Mouse (Mus musculus): ENCODE data around the gene Casc3. TPM values are rescaled to one million over a fixed set of nuclear protein-coding genes. Genes with fewer than 3 reads are reported as not detected.
A peak's percentile ranks its signal among the peaks of the same experiment; 100 is the strongest.

Casc3 gene
- polyA plus RNA-seq, 1 experiment from 2014 or later: 44.9 TPM

- no peaks in the 10 kb centered on the region for H3K27me3 ChIP-seq (ENCODE audit: control insufficient read depth, insufficient read depth, low read length)
- ATAC-seq (ENCODE audit: insufficient number of reproducible peaks, low FRiP score, low TSS enrichment, low read depth) (no peak), DNase-seq (ENCODE audit: low spot score) (no peak)
- H3K4me1 ChIP-seq (ENCODE audit: control insufficient read depth, insufficient read depth, low read length): peaks cover 21% of the 10 kb centered on the region
- WGBS: 60% methylated on average over 7 of the region's 9 CpGs
- H3K36me3 ChIP-seq (ENCODE audit: control insufficient read depth, insufficient read depth, low read length): peaks cover 15% of the 10 kb centered on the region
- no peak overlapping the region for H3K4me2 ChIP-seq (ENCODE audit: low read depth, severe bottlenecking)
- H3K27ac ChIP-seq (replicated peaks; ENCODE audit: low read depth, low read length): no peak overlapping the region
- no peaks in the 10 kb centered on the region for H3K9me3 ChIP-seq (ENCODE audit: control insufficient read depth, low read length)
- H3K4me3 ChIP-seq (ENCODE audit: low read depth, low read length): no peak overlapping the region
- no peak overlapping the region for H3K9ac ChIP-seq (ENCODE audit: low read length)
Observed at GRCm38 (mm10) chr11:98765421-98766309, 39.0 kb upstream of the Casc3 start.

DNA sequence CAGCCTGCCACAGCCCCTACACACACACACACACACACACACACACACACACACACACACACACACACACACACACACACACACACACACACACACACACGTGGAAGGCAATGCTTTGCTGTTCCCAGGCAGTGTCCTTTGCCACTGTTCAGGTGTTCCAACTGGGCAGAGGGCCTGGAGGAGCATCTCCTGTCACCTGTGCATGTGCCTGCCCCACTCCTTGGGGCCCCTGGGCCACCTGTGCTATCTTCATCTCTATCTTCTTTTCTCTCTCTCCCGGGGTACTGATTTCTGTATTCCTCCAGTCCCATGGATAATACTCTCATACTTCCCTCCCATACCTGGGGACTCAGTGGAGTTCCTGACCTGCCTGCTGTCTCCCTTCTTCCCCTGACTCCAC, 38.4 kb upstream of the Casc3 start:
- DNase-seq (ENCODE audit: low spot score): no peak
- Histone ChIP-seq H3K36me3 (ENCODE audit: control insufficient read depth, insufficient read depth, low read length) (peaks cover 13% of the 10 kb centered on the region), H3K9ac (ENCODE audit: low read length) (no peak overlapping the region), H3K9me3 (ENCODE audit: control insufficient read depth, low read length) (no peaks in the 10 kb centered on the region), H3K4me2 (ENCODE audit: low read depth, severe bottlenecking) (no peak overlapping the region), H3K27me3 (ENCODE audit: control insufficient read depth, insufficient read depth, low read length) (no peaks in the 10 kb centered on the region), H3K4me1 (ENCODE audit: control insufficient read depth, insufficient read depth, low read length) (peaks cover 21% of the 10 kb centered on the region), H3K27ac (replicated peaks; ENCODE audit: low read depth, low read length) (no peak overlapping the region), H3K4me3 (ENCODE audit: low read depth, low read length) (no peak overlapping the region)
- 60% methylated on average over 2 of the region's 2 CpGs for WGBS
- ATAC-seq (ENCODE audit: insufficient number of reproducible peaks, low FRiP score, low TSS enrichment, low read depth): no peak

- 64% methylated on average over 5 of the region's 5 CpGs for WGBS
- Histone ChIP-seq H3K27me3 (ENCODE audit: control insufficient read depth, insufficient read depth, low read length) (no peaks in the 10 kb centered on the region), H3K4me3 (ENCODE audit: low read depth, low read length) (no peak overlapping the region), H3K4me1 (ENCODE audit: control insufficient read depth, insufficient read depth, low read length) (peaks cover 21% of the 10 kb centered on the region), H3K9me3 (ENCODE audit: control insufficient read depth, low read length) (no peaks in the 10 kb centered on the region), H3K27ac (replicated peaks; ENCODE audit: low read depth, low read length) (no peak overlapping the region), H3K4me2 (ENCODE audit: low read depth, severe bottlenecking) (no peak overlapping the region), H3K9ac (ENCODE audit: low read length) (no peak overlapping the region), H3K36me3 (ENCODE audit: control insufficient read depth, insufficient read depth, low read length) (peaks cover 13% of the 10 kb centered on the region)
- ATAC-seq (ENCODE audit: insufficient number of reproducible peaks, low FRiP score, low TSS enrichment, low read depth) (no peak), DNase-seq (ENCODE audit: low spot score) (no peak)
Observed at GRCm38 (mm10) chr11:98766816-98767215, 37.9 kb upstream of the Casc3 start.

DNA sequence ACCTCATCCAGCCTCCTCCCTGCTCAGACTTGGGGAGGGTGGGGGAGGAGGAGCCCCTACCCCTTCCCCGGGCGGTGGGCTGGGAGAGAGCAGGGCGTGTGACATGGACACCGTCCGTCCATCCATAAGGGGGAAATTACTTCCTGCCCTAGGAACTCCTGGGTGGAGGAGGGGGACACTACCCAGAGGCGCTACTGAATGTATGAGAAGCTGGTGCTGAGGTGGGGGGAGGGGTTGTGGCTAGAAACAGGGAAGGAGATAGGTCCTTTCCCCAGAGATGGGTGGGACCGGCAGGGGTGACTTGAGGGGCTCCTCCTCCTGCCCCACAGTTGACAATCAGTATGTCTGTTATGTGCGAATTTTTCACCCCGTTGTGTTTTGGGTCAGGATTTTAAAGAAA, 37.4 kb upstream of the Casc3 start:
- ATAC-seq (ENCODE audit: insufficient number of reproducible peaks, low FRiP score, low TSS enrichment, low read depth) (peak; percentile 13; the same call in 1 of the 2 replicates), DNase-seq (ENCODE audit: low spot score) (no peak)
- peaks cover 13% of the 10 kb centered on the region for H3K36me3 ChIP-seq (ENCODE audit: control insufficient read depth, insufficient read depth, low read length)

DNA sequence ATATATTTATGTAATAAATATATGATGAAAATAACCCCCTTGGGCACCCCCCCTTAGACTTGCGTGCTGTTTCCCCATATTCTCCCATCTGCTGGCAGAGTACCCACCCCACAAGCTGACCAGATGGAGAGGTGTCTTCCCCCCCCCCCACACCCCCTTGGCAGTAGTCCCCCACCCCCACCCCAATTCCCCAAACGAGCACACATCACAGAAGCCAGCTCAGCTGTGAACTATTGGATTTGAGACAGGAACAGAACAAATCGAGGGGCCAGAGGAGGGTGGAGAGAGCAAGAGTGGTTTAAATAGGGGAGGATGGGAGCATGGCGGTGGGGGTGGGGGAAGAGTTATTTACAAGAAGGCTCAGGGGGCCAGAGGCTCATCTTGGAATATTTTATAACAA, 37.0 kb upstream of the Casc3 start:
- WGBS: 32% methylated on average over 4 of the region's 4 CpGs
- Histone ChIP-seq H3K4me3 (ENCODE audit: low read depth, low read length) (no peak overlapping the region), H3K27me3 (ENCODE audit: control insufficient read depth, insufficient read depth, low read length) (no peaks in the 10 kb centered on the region), H3K9ac (ENCODE audit: low read length) (no peak overlapping the region), H3K4me1 (ENCODE audit: control insufficient read depth, insufficient read depth, low read length) (peaks cover 21% of the 10 kb centered on the region), H3K27ac (replicated peaks; ENCODE audit: low read depth, low read length) (no peak overlapping the region), H3K4me2 (ENCODE audit: low read depth, severe bottlenecking) (no peak overlapping the region), H3K36me3 (ENCODE audit: control insufficient read depth, insufficient read depth, low read length) (peaks cover 13% of the 10 kb centered on the region), H3K9me3 (ENCODE audit: control insufficient read depth, low read length) (no peaks in the 10 kb centered on the region)
- DNase-seq (ENCODE audit: low spot score) (no peak), ATAC-seq (ENCODE audit: insufficient number of reproducible peaks, low FRiP score, low TSS enrichment, low read depth) (no peak)

More for the DNA sequence above, 37.4 kb upstream of the Casc3 start:
- no peak overlapping the region for H3K9ac ChIP-seq (ENCODE audit: low read length)
- peaks cover 21% of the 10 kb centered on the region for H3K4me1 ChIP-seq (ENCODE audit: control insufficient read depth, insufficient read depth, low read length)
- H3K27me3 ChIP-seq (ENCODE audit: control insufficient read depth, insufficient read depth, low read length): no peaks in the 10 kb centered on the region
- H3K9me3 ChIP-seq (ENCODE audit: control insufficient read depth, low read length): no peaks in the 10 kb centered on the region
- no peak overlapping the region for H3K4me3 ChIP-seq (ENCODE audit: low read depth, low read length)
- H3K4me2 ChIP-seq (ENCODE audit: low read depth, severe bottlenecking): no peak overlapping the region
- H3K27ac ChIP-seq (replicated peaks; ENCODE audit: low read depth, low read length): no peak overlapping the region
- 11% methylated on average over 9 of the region's 9 CpGs for WGBS

DNA sequence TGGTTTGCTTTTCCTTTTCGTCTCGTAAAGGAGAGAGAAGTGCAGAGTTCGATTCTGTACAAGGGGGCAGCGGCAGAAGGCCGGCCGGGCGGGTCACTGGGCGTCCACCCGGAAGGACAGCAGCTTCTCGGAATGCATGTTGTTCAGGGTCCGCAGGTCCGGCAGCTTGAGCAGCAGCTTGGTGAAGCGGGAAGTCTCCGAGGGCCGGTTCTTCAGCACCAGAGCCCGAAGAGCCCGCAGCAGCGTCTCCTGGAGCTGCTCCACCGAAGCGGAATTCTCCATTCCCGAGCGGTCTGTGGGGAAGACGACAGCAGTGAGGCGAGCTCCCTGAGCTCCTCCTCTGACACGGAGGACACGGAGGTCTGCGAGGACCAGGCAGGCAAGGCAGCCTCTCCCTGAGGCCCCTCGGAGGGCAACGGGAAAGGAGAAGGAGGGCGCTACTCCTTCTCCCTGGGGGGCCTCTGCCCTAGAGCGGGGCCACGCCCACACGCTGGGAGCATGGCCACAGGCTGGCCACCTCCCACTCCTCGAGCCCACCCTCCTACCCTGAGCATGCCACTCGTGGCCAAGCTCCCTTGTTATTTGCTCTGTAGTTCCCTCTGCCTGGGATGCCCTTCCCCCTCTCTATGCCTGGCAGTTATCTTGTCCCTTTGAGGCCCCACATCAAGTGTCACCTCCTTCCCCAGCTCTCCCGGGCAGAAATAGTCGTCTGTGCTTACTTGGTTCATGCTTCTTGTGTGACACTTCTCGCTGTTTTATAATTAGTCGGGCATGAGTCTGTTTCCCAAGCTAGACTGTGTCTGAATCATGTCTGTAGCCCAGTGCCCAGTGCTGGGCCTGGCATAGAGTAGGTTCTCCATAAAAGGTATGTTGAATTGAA, 36.3 kb upstream of the Casc3 start:
- no peak overlapping the region; the same call in 1 of the 2 replicates for H3K4me3 ChIP-seq (ENCODE audit: low read depth, low read length)
- peak overlapping the region; percentile 9; the same call in 1 of the 2 replicates for H3K9ac ChIP-seq (ENCODE audit: low read length)
- ATAC-seq (ENCODE audit: insufficient number of reproducible peaks, low FRiP score, low TSS enrichment, low read depth): no peak
- WGBS: 31% methylated on average over 37 of the region's 39 CpGs
- no peaks in the 10 kb centered on the region for H3K27me3 ChIP-seq (ENCODE audit: control insufficient read depth, insufficient read depth, low read length)
- H3K36me3 ChIP-seq (ENCODE audit: control insufficient read depth, insufficient read depth, low read length): peaks cover 13% of the 10 kb centered on the region
- H3K9me3 ChIP-seq (ENCODE audit: control insufficient read depth, low read length): no peaks in the 10 kb centered on the region
- H3K27ac ChIP-seq (replicated peaks; ENCODE audit: low read depth, low read length): no peak overlapping the region
- peaks cover 23% of the 10 kb centered on the region for H3K4me1 ChIP-seq (ENCODE audit: control insufficient read depth, insufficient read depth, low read length)
- peak overlapping the region; percentile 30 for H3K4me2 ChIP-seq (ENCODE audit: low read depth, severe bottlenecking)
- no peak for DNase-seq (ENCODE audit: low spot score)

DNA sequence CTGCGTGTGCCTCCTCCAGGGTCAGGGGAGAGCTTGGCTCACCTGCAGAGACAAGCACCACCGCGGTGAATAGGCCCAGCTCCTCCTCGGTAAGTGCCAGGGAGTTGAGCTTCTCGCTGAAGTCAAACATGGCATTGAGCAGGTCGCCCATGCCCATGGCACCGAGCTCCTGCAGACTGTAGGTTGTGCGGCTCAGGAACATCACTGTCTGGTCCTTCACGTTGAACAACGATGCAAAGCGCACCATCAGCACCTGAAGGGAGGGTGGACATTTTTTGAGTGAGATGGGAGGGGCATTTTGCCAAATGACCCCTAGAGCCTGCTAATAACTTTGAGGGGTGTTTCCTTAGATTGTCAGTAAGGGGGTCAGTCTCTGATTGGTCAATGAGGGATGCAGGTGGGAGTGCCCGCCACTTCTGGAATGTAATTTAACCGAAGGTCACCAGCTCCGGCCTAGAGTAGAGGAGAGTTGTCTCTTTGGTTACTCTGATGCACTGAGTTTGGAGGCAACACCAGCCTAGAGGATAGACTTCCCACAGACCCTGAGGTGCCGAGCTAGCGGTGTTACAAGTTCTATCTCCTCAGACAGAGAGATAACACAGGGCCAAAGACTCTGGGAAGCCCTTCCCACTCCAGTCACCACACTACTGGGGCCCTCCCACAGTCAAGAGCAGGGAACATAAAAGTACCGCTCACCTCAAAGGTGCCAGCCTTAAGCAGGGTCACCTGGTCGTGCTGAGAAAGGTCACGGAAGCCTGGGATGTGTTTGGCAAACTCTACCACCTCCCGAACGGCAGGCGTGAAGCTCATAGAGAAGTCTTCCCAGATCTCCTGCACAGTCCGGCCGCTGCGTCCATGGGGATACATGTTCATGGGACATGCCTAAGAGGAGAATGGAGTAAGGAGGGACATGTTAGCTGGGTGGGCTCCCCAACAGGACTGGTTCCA, 35.4 kb upstream of the Casc3 start:
- Histone ChIP-seq H3K4me3 (ENCODE audit: low read depth, low read length) (no peak overlapping the region; the same call in 1 of the 2 replicates), H3K27ac (replicated peaks; ENCODE audit: low read depth, low read length) (no peak overlapping the region)
- no peak for DNase-seq (ENCODE audit: low spot score)

More for the DNA sequence above, 35.4 kb upstream of the Casc3 start:
- no peak overlapping the region for H3K4me2 ChIP-seq (ENCODE audit: low read depth, severe bottlenecking)
- peaks cover 12% of the 10 kb centered on the region for H3K36me3 ChIP-seq (ENCODE audit: control insufficient read depth, insufficient read depth, low read length)
- ATAC-seq (ENCODE audit: insufficient number of reproducible peaks, low FRiP score, low TSS enrichment, low read depth): no peak
- no peak overlapping the region for H3K9ac ChIP-seq (ENCODE audit: low read length)
- H3K27me3 ChIP-seq (ENCODE audit: control insufficient read depth, insufficient read depth, low read length): no peaks in the 10 kb centered on the region
- H3K9me3 ChIP-seq (ENCODE audit: control insufficient read depth, low read length): no peaks in the 10 kb centered on the region
- peaks cover 26% of the 10 kb centered on the region for H3K4me1 ChIP-seq (ENCODE audit: control insufficient read depth, insufficient read depth, low read length)
- WGBS: 85% methylated on average over 25 of the region's 25 CpGs

All from limb, embryonic 11.5 days (tissue).